Mouse (Mus musculus) liver, embryonic 13.5 days (tissue): ENCODE results near the gene Vmp1. TPM values are rescaled to one million over a fixed set of nuclear protein-coding genes. Genes with fewer than 3 reads are reported as not detected.
A peak's percentile ranks its signal among the peaks of the same experiment; 100 is the strongest.

Experiments
- ATAC-seq: fragments of 200-750 bp; cut with Nextera tagmentation; 2 replicates; pipeline ENCODE4 v1.8.0; 2017; ENCODE audit warnings: low read depth, mild to moderate bottlenecking, moderate number of reproducible peaks, moderate library complexity
- DNase-seq: peaks from one replicate; pipeline ENCODE4 v3.0.0; 2022
- H3K27ac ChIP-seq: fragments of 300-500 bp; sonication (generic); 2 replicates; pipeline ENCODE4 v1.5.1; 2015; ENCODE audit warnings: moderate library complexity, mild to moderate bottlenecking, inconsistent platforms
- H3K27me3 ChIP-seq: fragments of 300-500 bp; sonication (generic); 2 replicates; pipeline ENCODE4 v1.6.1; 2015; ENCODE audit warnings: mild to moderate bottlenecking, inconsistent platforms
- H3K36me3 ChIP-seq: fragments of 300-500 bp; sonication (generic); 2 replicates; pipeline ENCODE4 v1.6.1; 2015; ENCODE audit warnings: mild to moderate bottlenecking, inconsistent platforms
- H3K4me1 ChIP-seq: fragments of 300-500 bp; sonication (generic); replicated peaks from 2 replicates; pipeline ENCODE4 v1.6.1; 2015; ENCODE audit warnings: inconsistent platforms
- H3K4me2 ChIP-seq: fragments of 300-500 bp; sonication (generic); 2 replicates; pipeline ENCODE4 v1.6.1; 2015; ENCODE audit warnings: inconsistent platforms, mild to moderate bottlenecking, moderate library complexity
- H3K4me3 ChIP-seq: fragments of 300-500 bp; sonication (generic); replicated peaks from 2 replicates; pipeline ENCODE4 v1.5.1; 2015; ENCODE audit warnings: mild to moderate bottlenecking, inconsistent platforms
- H3K9ac ChIP-seq: fragments of 300-500 bp; sonication (generic); 2 replicates; pipeline ENCODE4 v1.6.1; 2015; ENCODE audit warnings: mild to moderate bottlenecking, inconsistent platforms
- H3K9me3 ChIP-seq: fragments of 300-500 bp; sonication (generic); replicated peaks from 2 replicates; pipeline ENCODE4 v1.6.1; 2016; ENCODE audit warnings: inconsistent platforms
- WGBS: fragments of 180-500 bp; shearing (Covaris S2); methylation state at CpG from one replicate; pipeline ENCODE4 v1.1.7; 2015; ENCODE audit not compliant: insufficient replicate concordance; 5-methylcytosine and 5-hydroxymethylcytosine counted together
- polyA plus RNA-seq: library from polyadenylated mRNA; unstranded; fragments of >200 nt; fragmentation: Nextera tagmentation; extraction: Ambion mirVana; gene quantifications from 2 replicates; pipeline ENCODE4 v1.2.1, GENCODE M21; 2015

The Vmp1 gene
- polyA plus RNA-seq, 1 experiment from 2014 or later = 89.2 TPM

DNA sequence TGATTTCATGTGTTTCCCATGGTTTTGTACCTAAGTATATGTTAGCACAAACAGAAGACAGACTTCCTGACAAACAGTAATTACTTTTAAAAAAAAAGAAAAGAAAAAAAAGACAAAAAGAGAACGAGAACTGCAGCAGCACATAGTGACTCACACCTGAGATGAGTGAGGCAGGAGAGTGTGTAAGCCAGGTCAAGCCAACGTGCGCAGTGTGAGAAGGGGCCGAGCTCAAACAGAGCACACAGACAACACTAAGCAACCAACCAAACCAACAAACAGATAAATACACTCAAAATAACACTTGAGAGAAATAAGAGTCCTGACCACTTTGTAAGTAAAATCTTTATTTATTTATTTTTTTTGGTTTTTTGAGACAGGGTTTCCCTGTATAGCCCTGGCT is 93.6 kb downstream of the Vmp1 start:
- 76% methylated on average over 4 of the region's 4 CpGs for WGBS
- no peak overlapping the region for H3K4me3 ChIP-seq
- H3K27ac ChIP-seq = no peak overlapping the region
- 0 out of 2 replicates have a peak, but pooled peaks cover 7% of the 10 kb centered on the region for H3K36me3 ChIP-seq
- ATAC-seq = no peak
- no peak overlapping the region for H3K4me2 ChIP-seq
- H3K27me3 ChIP-seq = no peaks in the 10 kb centered on the region
- H3K4me1 ChIP-seq = peaks cover 72% of the 10 kb centered on the region
- H3K9me3 ChIP-seq = no peaks in the 10 kb centered on the region
- no peak overlapping the region for H3K9ac ChIP-seq
- DNase-seq = no peak

DNA sequence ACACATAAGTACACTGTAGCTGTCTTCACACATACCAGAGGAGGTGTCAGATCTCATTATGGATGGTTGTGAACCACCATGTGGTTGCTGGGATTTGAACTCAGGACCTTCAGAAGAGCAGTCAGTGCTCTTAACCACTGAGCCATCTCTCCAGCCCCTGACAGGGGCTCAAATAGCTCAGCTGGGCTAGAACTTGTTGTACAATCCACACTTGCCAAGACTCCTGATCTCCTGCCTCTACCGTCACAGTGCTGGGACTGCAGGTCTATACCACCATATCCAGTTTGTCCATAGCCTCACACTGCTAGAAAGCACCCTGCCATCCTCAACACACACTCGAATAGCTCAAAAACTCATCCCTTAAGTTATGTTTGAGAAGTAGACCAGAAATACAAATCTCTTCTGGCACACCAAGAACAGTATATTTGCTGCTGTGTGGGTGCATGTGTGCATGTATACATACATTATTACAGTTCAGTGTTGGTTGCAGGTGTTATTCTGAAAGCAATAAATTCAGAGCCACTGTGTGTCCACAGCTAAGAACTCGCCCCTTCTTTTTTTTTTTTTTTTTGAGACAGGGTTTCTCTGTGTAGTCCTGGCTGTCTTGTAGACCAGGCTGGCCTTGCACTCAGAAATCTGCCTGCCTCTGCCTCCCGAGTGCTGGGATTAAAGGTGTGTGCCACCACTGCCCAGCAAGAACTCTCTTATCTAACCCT is 94.9 kb downstream of the Vmp1 start:
- WGBS = 74% methylated on average over 4 of the region's 4 CpGs
- no peak overlapping the region for H3K9ac ChIP-seq
- no peak overlapping the region for H3K4me3 ChIP-seq
- no peak overlapping the region; the same call in 1 of the 2 replicates for H3K27ac ChIP-seq
- no peak overlapping the region for H3K4me2 ChIP-seq
- ATAC-seq (no peak), DNase-seq (no peak)
- H3K36me3 ChIP-seq = peaks cover 12% of the 10 kb centered on the region; the same call in 1 of the 2 replicates
- no peaks in the 10 kb centered on the region for H3K9me3 ChIP-seq
- peaks cover 74% of the 10 kb centered on the region for H3K4me1 ChIP-seq
- no peaks in the 10 kb centered on the region for H3K27me3 ChIP-seq

DNA sequence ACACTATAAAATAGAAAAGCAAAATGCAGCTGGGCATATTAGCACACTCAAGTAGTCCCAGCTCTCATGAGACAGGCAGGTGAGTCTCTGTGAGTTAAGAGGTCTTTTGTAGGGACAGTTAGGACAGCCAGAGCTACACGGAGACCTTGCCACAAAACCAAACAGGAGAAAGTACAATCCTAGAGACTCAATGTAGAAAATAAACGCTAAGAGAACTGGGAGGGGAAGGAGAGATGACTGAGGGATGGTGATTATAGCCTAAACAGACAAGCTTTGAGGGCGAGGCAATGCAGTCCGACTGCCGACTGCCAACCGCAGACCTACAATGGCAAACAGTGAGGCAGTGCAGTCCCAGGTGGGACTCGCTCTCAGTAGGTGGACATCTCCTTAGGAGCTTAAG is 95.8 kb downstream of the Vmp1 start:
- Histone ChIP-seq H3K27ac (peak overlapping the region; percentile 86), H3K9me3 (no peaks in the 10 kb centered on the region), H3K36me3 (peaks cover 14% of the 10 kb centered on the region; the same call in 1 of the 2 replicates), H3K4me2 (peak overlapping the region; percentile 66), H3K4me1 (peaks cover 74% of the 10 kb centered on the region), H3K9ac (peak overlapping the region; percentile 77), H3K4me3 (peak overlapping the region; percentile 59), H3K27me3 (no peaks in the 10 kb centered on the region)
- no peak for ATAC-seq
- WGBS = 22% methylated on average over 7 of the region's 7 CpGs
- DNase-seq = no peak

DNA sequence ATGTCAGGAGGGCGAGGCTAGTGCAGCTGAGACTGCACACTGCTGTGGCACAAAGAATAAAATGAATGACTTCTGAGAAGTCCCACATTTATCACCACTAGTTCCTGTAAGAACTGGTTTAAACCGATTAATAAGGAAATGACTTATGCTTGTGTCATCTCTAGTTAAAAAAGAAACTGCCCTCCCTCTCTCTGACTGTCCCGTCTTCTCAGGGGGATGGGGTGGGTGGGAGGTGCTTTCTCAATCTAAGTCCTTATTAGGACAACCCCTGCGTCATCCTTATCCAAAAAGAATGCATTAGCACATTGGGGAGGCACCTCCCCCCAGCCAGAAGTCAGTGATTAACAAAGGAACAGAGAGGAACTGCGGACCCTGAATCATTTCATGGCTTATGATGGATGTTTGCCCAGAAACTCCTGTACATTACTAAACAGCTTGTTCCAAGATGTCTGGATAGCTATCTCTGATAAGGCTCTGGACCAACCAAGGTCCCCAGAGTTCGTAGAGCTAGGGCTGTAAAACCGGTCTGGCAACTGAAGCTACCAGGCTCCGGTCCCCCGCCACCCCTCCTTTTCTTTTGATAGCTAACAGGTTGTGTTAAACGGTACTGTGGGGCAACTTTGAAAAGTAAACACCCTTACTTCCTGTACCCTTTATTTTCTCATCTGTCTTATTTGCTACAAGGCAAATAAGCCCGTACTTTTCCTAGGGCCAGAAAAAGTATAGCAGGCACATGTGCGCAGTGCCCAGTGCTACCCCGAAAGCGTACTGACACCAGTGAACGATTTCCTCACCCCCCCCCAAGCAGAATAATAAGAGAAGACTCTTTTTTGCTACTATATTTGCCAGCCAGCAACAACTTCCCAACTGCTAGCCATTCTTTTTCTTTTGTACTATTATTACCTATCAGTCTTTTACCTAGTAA is 96.5 kb downstream of the Vmp1 start:
- Histone ChIP-seq H3K4me2 (peak overlapping the region; percentile 66), H3K4me1 (peaks cover 74% of the 10 kb centered on the region), H3K27me3 (no peaks in the 10 kb centered on the region), H3K4me3 (peak overlapping the region; percentile 59), H3K9me3 (no peaks in the 10 kb centered on the region), H3K9ac (peak overlapping the region; percentile 77), H3K27ac (peak overlapping the region; percentile 86), H3K36me3 (peaks cover 16% of the 10 kb centered on the region; the same call in 1 of the 2 replicates)
- 2% methylated on average over 15 of the region's 15 CpGs for WGBS
- peak; percentile 56 for DNase-seq
- peak; percentile 86 for ATAC-seq

DNA sequence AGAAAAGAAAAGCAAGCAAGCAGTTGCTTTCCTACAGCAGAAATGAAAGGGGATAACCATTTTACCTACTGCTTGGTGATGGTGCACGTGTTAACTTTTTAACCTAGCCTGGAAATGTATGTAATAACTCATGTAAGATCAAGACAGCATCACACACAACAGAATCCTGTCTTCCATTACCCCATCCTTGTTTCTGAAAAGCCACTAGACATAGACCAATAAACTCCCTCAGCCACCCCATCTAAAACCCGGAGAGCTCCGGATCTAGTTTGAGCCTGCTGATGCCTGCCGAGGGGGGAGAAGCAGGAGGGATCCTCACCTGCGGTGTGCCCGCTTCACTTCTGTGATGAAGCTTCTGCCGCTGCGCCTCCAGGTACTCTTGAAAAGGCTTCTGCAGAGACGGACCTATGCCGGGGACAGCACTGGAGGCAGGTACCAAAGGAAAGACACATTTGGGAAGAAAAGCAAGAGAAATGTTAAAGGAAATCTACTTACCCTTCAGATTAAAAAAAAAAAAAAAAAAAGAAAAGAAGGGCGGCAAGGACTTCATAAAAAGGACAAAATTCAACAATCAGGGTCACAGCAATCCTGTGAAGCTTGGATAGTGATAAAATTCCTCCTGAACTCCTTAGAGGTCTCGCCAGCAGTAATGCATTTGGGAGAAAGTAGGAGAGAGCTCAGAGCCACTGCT is 97.3 kb downstream of the Vmp1 start:
- H3K4me3 ChIP-seq = peak overlapping the region; percentile 59
- peaks cover 16% of the 10 kb centered on the region; the same call in 1 of the 2 replicates for H3K36me3 ChIP-seq
- peaks cover 76% of the 10 kb centered on the region for H3K4me1 ChIP-seq
- no peak for ATAC-seq
- peak overlapping the region; percentile 77 for H3K9ac ChIP-seq
- peak overlapping the region; percentile 66 for H3K4me2 ChIP-seq
- 4% methylated on average over 12 of the region's 12 CpGs for WGBS
- no peak for DNase-seq
- H3K9me3 ChIP-seq = no peaks in the 10 kb centered on the region
- peak overlapping the region; percentile 86 for H3K27ac ChIP-seq
- no peaks in the 10 kb centered on the region for H3K27me3 ChIP-seq

GRCm38 (mm10) chr11:86585598-86585984 is 98.0 kb downstream of the Vmp1 start:
- H3K4me3 ChIP-seq = peak overlapping the region; percentile 59
- H3K27me3 ChIP-seq = no peaks in the 10 kb centered on the region
- peak overlapping the region; percentile 66 for H3K4me2 ChIP-seq
- ATAC-seq = no peak
- no peaks in the 10 kb centered on the region for H3K9me3 ChIP-seq
- H3K4me1 ChIP-seq = peaks cover 83% of the 10 kb centered on the region
- peaks cover 16% of the 10 kb centered on the region; the same call in 1 of the 2 replicates for H3K36me3 ChIP-seq
- peak overlapping the region; percentile 72 for H3K27ac ChIP-seq
- 9% methylated on average over 3 of the region's 3 CpGs for WGBS
- no peak for DNase-seq
- H3K9ac ChIP-seq = peak overlapping the region; percentile 75

- peak overlapping the region; percentile 72 for H3K27ac ChIP-seq
- H3K4me1 ChIP-seq = peaks cover 89% of the 10 kb centered on the region
- H3K4me3 ChIP-seq = peak overlapping the region; percentile 59
- peak overlapping the region; percentile 66 for H3K4me2 ChIP-seq
- peak overlapping the region; percentile 75 for H3K9ac ChIP-seq
- WGBS = 31% methylated on average over 7 of the region's 7 CpGs
- H3K36me3 ChIP-seq = peaks cover 16% of the 10 kb centered on the region; the same call in 1 of the 2 replicates
- DNase-seq (no peak), ATAC-seq (no peak)
- no peaks in the 10 kb centered on the region for H3K27me3 ChIP-seq
- no peaks in the 10 kb centered on the region for H3K9me3 ChIP-seq
Observed at GRCm38 (mm10) chr11:86584898-86585597, 98.6 kb downstream of the Vmp1 start.

GRCm38 (mm10) chr11:86583990-86584897 is 99.4 kb downstream of the Vmp1 start:
- H3K9me3 ChIP-seq = no peaks in the 10 kb centered on the region
- H3K27me3 ChIP-seq = no peaks in the 10 kb centered on the region
- ATAC-seq = no peak
- peak overlapping the region; percentile 66 for H3K4me2 ChIP-seq
- DNase-seq = no peak
- H3K27ac ChIP-seq = peak overlapping the region; percentile 72; the same call in 1 of the 2 replicates
- peak overlapping the region; percentile 59; the same call in 1 of the 2 replicates for H3K4me3 ChIP-seq
- peaks cover 16% of the 10 kb centered on the region; the same call in 1 of the 2 replicates for H3K36me3 ChIP-seq
- peaks cover 97% of the 10 kb centered on the region for H3K4me1 ChIP-seq
- peak overlapping the region; percentile 75; the same call in 1 of the 2 replicates for H3K9ac ChIP-seq
- 52% methylated on average over 14 of the region's 14 CpGs for WGBS

DNA sequence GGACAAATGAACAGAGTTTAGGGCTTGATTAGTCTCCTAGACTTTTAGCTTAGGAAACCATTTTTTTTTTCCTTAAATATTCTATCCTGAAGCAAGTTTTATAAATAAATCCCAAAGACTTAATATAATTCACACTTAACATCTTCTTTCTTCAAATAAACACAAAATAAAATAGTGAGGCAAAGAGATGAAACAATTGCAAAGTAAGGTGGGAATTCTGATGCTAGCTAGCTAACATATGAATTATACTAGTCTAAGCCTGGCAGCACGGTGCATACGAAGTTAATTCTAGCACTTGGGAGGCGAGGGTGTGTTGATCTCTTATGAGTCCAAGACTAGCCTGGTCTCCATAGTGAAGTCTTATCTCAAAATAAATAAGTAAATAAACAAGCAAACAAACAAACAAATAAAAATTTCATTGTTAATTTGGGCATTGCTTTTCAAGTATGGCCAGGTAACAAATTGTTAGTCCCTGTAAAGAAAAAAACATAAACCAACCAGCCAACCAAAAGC is 100.3 kb downstream of the Vmp1 start:
- Histone ChIP-seq H3K27ac (peak overlapping the region; percentile 83; the same call in 1 of the 2 replicates), H3K4me2 (no peak overlapping the region), H3K36me3 (peaks cover 16% of the 10 kb centered on the region; the same call in 1 of the 2 replicates), H3K27me3 (no peaks in the 10 kb centered on the region), H3K9ac (no peak overlapping the region), H3K4me1 (peaks cover 98% of the 10 kb centered on the region), H3K9me3 (no peaks in the 10 kb centered on the region), H3K4me3 (no peak overlapping the region)
- DNase-seq (no peak), ATAC-seq (no peak)
- 79% methylated on average over 3 of the region's 3 CpGs for WGBS
